Mouse (Mus musculus) MEL (cell line): Measurements from ENCODE around the gene Cd5.

Experiments
- CTCF ChIP-seq, 3 experiments: IDR thresholded peaks in 2 of 3; conservative IDR thresholded peaks in 1 of 3; 2 replicates each; pipeline ENCODE4 v1.5.1; 2011 to 2012; ENCODE audit warnings: low read length in 3 of 3, low read depth in 2 of 3, mild to moderate bottlenecking in 2 of 3, improper control_type of control experiment in 1 of 3, inconsistent platforms in 1 of 3, mixed read lengths in 1 of 3, moderate library complexity in 1 of 3; ENCODE audit not compliant: control insufficient read depth in 1 of 3, insufficient read depth in 1 of 3, poor library complexity in 1 of 3, severe bottlenecking in 1 of 3
- EP300 ChIP-seq, 2 experiments: IDR thresholded peaks; 2 replicates each; pipeline ENCODE4 v1.6.1; 2011; ENCODE audit warnings: improper control_type of control experiment in 2 of 2, low read length in 2 of 2, low read depth in 1 of 2, mild to moderate bottlenecking in 1 of 2
- GABPA ChIP-seq: IDR thresholded peaks from 2 replicates; pipeline ENCODE4 v1.6.1; 2012; ENCODE audit warnings: low read depth, mild to moderate bottlenecking, inconsistent platforms, low read length, improper control_type of control experiment, moderate library complexity
- GATA1 ChIP-seq: IDR thresholded peaks from 2 replicates; pipeline ENCODE4 v1.6.1; 2011; ENCODE audit warnings: low read depth, low read length, improper control_type of control experiment
- JUND ChIP-seq: IDR thresholded peaks from 2 replicates; pipeline ENCODE4 v1.6.1; 2011; ENCODE audit warnings: low read depth, mild to moderate bottlenecking, improper control_type of control experiment, low read length
- MAZ ChIP-seq: IDR thresholded peaks from 2 replicates; pipeline ENCODE4 v1.6.1; 2012; ENCODE audit warnings: low read depth, mild to moderate bottlenecking, inconsistent platforms, low read length, improper control_type of control experiment
- NRF1 ChIP-seq: IDR thresholded peaks from 2 replicates; pipeline ENCODE4 v1.6.1; 2014; ENCODE audit warnings: low read depth, mild to moderate bottlenecking, inconsistent platforms, low read length, improper control_type of control experiment, moderate library complexity; ENCODE audit not compliant: poor library complexity, insufficient read depth, severe bottlenecking
- POLR2A ChIP-seq, 2 experiments: IDR thresholded peaks; 2 replicates each; pipeline ENCODE4 v1.6.1; 2011 to 2012; ENCODE audit warnings: low read length in 2 of 2, mild to moderate bottlenecking in 2 of 2, control low read depth in 1 of 2, improper control_type of control experiment in 1 of 2, low read depth in 1 of 2, moderate library complexity in 1 of 2; ENCODE audit not compliant: control insufficient read depth in 1 of 2, insufficient read depth in 1 of 2, poor library complexity in 1 of 2
- POLR2AphosphoS2 ChIP-seq: IDR thresholded peaks from 2 replicates; pipeline ENCODE4 v1.6.1; 2011; ENCODE audit warnings: low read length, improper control_type of control experiment
- TBP ChIP-seq: IDR thresholded peaks from 2 replicates; pipeline ENCODE4 v1.8.0; 2011; ENCODE audit warnings: low read depth, low read length, improper control_type of control experiment
- TCF12 ChIP-seq: IDR thresholded peaks from 2 replicates; pipeline ENCODE4 v1.6.1; 2014; ENCODE audit warnings: low read depth, mild to moderate bottlenecking, inconsistent platforms, low read length, improper control_type of control experiment, moderate library complexity
- ZMIZ1 ChIP-seq: IDR thresholded peaks from 2 replicates; pipeline ENCODE4 v1.6.1; 2012; ENCODE audit warnings: low read depth, mild to moderate bottlenecking, inconsistent platforms, low read length, improper control_type of control experiment, moderate library complexity

DNA sequence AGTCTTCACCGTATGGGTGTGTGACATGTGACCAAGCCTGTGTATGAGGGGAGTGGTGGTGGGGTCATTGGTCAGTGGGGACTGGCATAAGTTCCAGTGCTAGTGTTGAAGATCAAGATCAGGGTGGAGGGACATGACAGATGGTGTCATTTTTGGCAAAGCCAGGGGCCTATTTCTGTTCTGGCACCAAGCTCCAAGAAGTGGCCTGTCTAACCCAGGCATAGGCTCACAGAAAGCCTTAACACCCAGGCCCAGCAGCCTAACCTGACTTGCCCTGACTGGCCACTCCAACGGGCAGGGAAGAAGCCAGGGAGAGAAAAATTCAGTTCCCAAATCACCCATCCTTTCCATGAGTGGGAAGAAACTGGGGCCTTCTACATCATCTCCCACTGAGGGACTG, 18.7 kb upstream of the Cd5 start:
- TF ChIP-seq GATA1 = no peak
- no peak for TF ChIP-seq CTCF (IDR thresholded peaks at IDR 0.05 in 2 of 3, conservative IDR thresholded peaks at IDR 0.05 in 1 of 3; ENCODE audit: control insufficient read depth in 1 of 3, insufficient read depth in 1 of 3, low read depth in 2 of 3, low read length in 3 of 3, poor library complexity in 1 of 3, severe bottlenecking in 1 of 3)
- no peak for TF ChIP-seq ZMIZ1
- no peak for TF ChIP-seq NRF1
- no peak for TF ChIP-seq POLR2A (IDR thresholded peaks at IDR 0.05; ENCODE audit: control insufficient read depth in 1 of 2, insufficient read depth in 1 of 2, low read depth in 1 of 2, low read length in 2 of 2, poor library complexity in 1 of 2)
- TF ChIP-seq EP300 (IDR thresholded peaks at IDR 0.05; ENCODE audit: low read depth in 1 of 2, low read length in 2 of 2) = no peak
- no peak for TF ChIP-seq JUND
- TF ChIP-seq TCF12 = no peak
- TF ChIP-seq GABPA = no peak
- TF ChIP-seq TBP = no peak
- TF ChIP-seq MAZ = no peak
- no peak for TF ChIP-seq POLR2AphosphoS2
